Mouse (Mus musculus): ENCODE measurements around the gene Arl9. TPM values are rescaled to one million over a fixed set of nuclear protein-coding genes. Genes with fewer than 3 reads are reported as not detected.
"Not testable (repeated sequence)": the region's sequence is repeated elsewhere in the genome, so short reads cannot be mapped to it uniquely, and the experiment has no call there.

Arl9 gene
- total RNA-seq, 4 experiments from 2014 or later: 0.80 TPM; not detected in 3

- DNase-seq (ENCODE audit: low spot score in 2 of 2): peak; percentile 53 to 69
These were observed 12.0 kb downstream of the Arl9 start, which contains the start of gene Thegl for GRCm38 (mm10) chr5:77015544-77016482. Gene Thegl, plus strand, starts transcription at chr5:77016023.

- no peak for DNase-seq (ENCODE audit: low spot score in 2 of 2)
These were observed 24.2 kb downstream of the Arl9 start for GRCm38 (mm10) chr5:77028034-77028433.

- DNase-seq (ENCODE audit: low spot score in 2 of 2): peak in 1 of 2 experiments; percentile 37
These were observed 25.9 kb downstream of the Arl9 start for GRCm38 (mm10) chr5:77029735-77030134.

GRCm38 (mm10) chr5:77035101-77035500 lies 31.2 kb downstream of the Arl9 start:
- DNase-seq (ENCODE audit: low spot score in 2 of 2): not testable (repeated sequence)

GRCm38 (mm10) chr5:77038451-77038850 lies 34.6 kb downstream of the Arl9 start:
- no peak for DNase-seq (ENCODE audit: low spot score in 2 of 2)

- no peak for DNase-seq (ENCODE audit: low spot score in 2 of 2)
These were observed 35.5 kb downstream of the Arl9 start for GRCm38 (mm10) chr5:77039391-77039790.

GRCm38 (mm10) chr5:77044362-77044761 lies 40.5 kb downstream of the Arl9 start:
- DNase-seq (ENCODE audit: low spot score in 2 of 2): no peak

- DNase-seq (ENCODE audit: low spot score in 2 of 2): no peak
These were observed 48.8 kb downstream of the Arl9 start for GRCm38 (mm10) chr5:77052616-77053015.

- no peak for DNase-seq (ENCODE audit: low spot score in 2 of 2)
These were observed 53.1 kb downstream of the Arl9 start for GRCm38 (mm10) chr5:77056881-77057440.

Other genes starting within 250 kb of the Arl9 start
- 10 to 100 TPM; 27.3 to 35.6 (median 30.3) TPM for gene Aasdh, start 98.5 kb upstream of the Arl9 start, total RNA-seq (2022)
- 100 to 1,000 TPM in 1 of 4 experiments, 10 to 100 TPM in 3; 92.1 to 101 (median 97.4) TPM for gene Paics, start 52.7 kb upstream of the Arl9 start, total RNA-seq (2022)
- gene Ppat, start 52.5 kb upstream of the Arl9 start, total RNA-seq (2022): 10 to 100 TPM; 14.9 to 16.8 (median 16.1) TPM
- gene Srp72, start 29.4 kb upstream of the Arl9 start, total RNA-seq (2022): 100 to 1,000 TPM; 101 to 116 (median 107) TPM
- gene Thegl, start 12.0 kb downstream of the Arl9 start, total RNA-seq (2022): 1 to 10 TPM in 1 of 4 experiments, under 1 TPM in 3; 0.51 to 1.0 (median 0.79) TPM
- 10 to 100 TPM; 67.3 to 87.2 (median 72.1) TPM for gene Hopx, start 111.1 kb downstream of the Arl9 start, total RNA-seq (2022)
- not detected for gene Spink2, start 207.4 kb downstream of the Arl9 start, total RNA-seq (2022)